Mouse (Mus musculus) forebrain, embryonic 12.5 days (tissue): Measurements from ENCODE around the gene Trim11. TPM values are rescaled to one million over a fixed set of nuclear protein-coding genes. Genes with fewer than 3 reads are reported as not detected.

Source experiments
- ATAC-seq: fragments of 200-750 bp; cut with Nextera tagmentation; 2 replicates; pipeline ENCODE4 v1.8.0; 2017; ENCODE audit warnings: moderate TSS enrichment; ENCODE audit not compliant: low FRiP score
- H3K27ac ChIP-seq: fragments of 300-500 bp; sonication (generic); 2 replicates; pipeline ENCODE4 v1.5.1; 2016; ENCODE audit warnings: mild to moderate bottlenecking
- H3K27me3 ChIP-seq: fragments of 300-500 bp; sonication (generic); 2 replicates; pipeline ENCODE4 v1.6.1; 2016; ENCODE audit warnings: mild to moderate bottlenecking
- H3K36me3 ChIP-seq: fragments of 300-500 bp; sonication (generic); replicated peaks from 2 replicates; pipeline ENCODE4 v1.6.1; 2016; ENCODE audit warnings: mild to moderate bottlenecking
- H3K4me1 ChIP-seq: fragments of 300-500 bp; sonication (generic); 2 replicates; pipeline ENCODE4 v1.6.1; 2016
- H3K4me2 ChIP-seq: fragments of 300-500 bp; sonication (generic); 2 replicates; pipeline ENCODE4 v1.6.1; 2016; ENCODE audit warnings: mild to moderate bottlenecking, moderate library complexity
- H3K4me3 ChIP-seq: fragments of 300-500 bp; sonication (generic); replicated peaks from 2 replicates; pipeline ENCODE4 v1.5.1; 2016; ENCODE audit warnings: mild to moderate bottlenecking
- H3K9ac ChIP-seq: fragments of 300-500 bp; sonication (generic); 2 replicates; pipeline ENCODE4 v1.6.1; 2016; ENCODE audit warnings: mild to moderate bottlenecking
- H3K9me3 ChIP-seq: fragments of 300-500 bp; sonication (generic); 2 replicates; pipeline ENCODE4 v1.6.1; 2016
- WGBS: fragments of 180-500 bp; shearing (Covaris S2); methylation state at CpG from one replicate; pipeline ENCODE4 v1.1.7; 2016; 5-methylcytosine and 5-hydroxymethylcytosine counted together
- polyA plus RNA-seq: library from polyadenylated mRNA; unstranded; fragments of >200 nt; fragmentation: Nextera tagmentation; extraction: Ambion mirVana; gene quantifications from 2 replicates; pipeline ENCODE4 v1.2.1, GENCODE M21; 2016

Gene Trim11
- polyA plus RNA-seq = 19.2 and 20.9 TPM in 2 replicates

- Histone ChIP-seq H3K9me3 (no peaks in the 10 kb centered on the region), H3K9ac (peak within 1 kb of the TSS; percentile 94), H3K4me3 (peak within 1 kb of the TSS; percentile 92), H3K27ac (peak within 1 kb of the TSS; percentile 75), H3K4me2 (peak within 1 kb of the TSS; percentile 99), H3K36me3 (peaks cover 18% of the 10 kb centered on the region), H3K27me3 (no peaks in the 10 kb centered on the region), H3K4me1 (peaks cover 42% of the 10 kb centered on the region)
- ATAC-seq = peak; percentile 80
- WGBS = under 1% methylated on average over 64 of the region's 64 CpGs
Observed at GRCm38 (mm10) chr11:58978027-58978705, at the start of gene Trim11. Trim11 (plus strand) TSS chr11:58978093.

DNA sequence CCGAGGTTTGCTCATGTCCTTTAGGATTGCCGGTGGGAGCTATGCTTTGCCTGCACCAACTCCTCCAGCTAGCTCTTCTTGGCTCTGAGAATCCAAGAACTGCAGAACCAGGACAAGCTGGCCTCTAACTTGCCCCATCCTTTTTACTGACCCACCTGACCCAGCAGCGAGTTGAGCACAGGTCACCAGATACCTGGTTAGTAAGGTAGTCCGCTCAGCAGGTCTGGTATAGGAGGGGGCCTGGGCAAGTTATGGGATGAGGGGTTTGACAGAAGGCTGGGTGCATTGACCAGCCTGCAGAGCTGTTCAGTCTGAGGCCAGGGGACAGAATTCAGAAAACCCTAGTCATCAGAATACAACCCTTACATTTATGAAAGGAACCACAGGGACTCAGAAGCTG is 48.8 kb upstream of the Trim11 start:
- Histone ChIP-seq H3K36me3 (peaks cover 34% of the 10 kb centered on the region), H3K4me1 (0 out of 2 replicates have a peak, but pooled peaks cover 8% of the 10 kb centered on the region), H3K27me3 (no peaks in the 10 kb centered on the region), H3K27ac (no peak overlapping the region), H3K4me3 (no peak overlapping the region), H3K9ac (no peak overlapping the region), H3K9me3 (no peaks in the 10 kb centered on the region), H3K4me2 (no peak overlapping the region)
- ATAC-seq = no peak
- WGBS = 77% methylated on average over 4 of the region's 4 CpGs

GRCm38 (mm10) chr11:58929641-58930040 is 48.3 kb upstream of the Trim11 start:
- WGBS = 66% methylated on average over 3 of the region's 3 CpGs
- no peaks in the 10 kb centered on the region for H3K27me3 ChIP-seq

GRCm38 (mm10) chr11:58930254-58930653 is 47.6 kb upstream of the Trim11 start:
- Histone ChIP-seq H3K4me2 (no peak overlapping the region), H3K4me3 (no peak overlapping the region), H3K27ac (no peak overlapping the region), H3K36me3 (peaks cover 44% of the 10 kb centered on the region), H3K4me1 (0 out of 2 replicates have a peak, but pooled peaks cover 8% of the 10 kb centered on the region), H3K9ac (no peak overlapping the region), H3K27me3 (no peaks in the 10 kb centered on the region), H3K9me3 (no peaks in the 10 kb centered on the region)
- 93% methylated on average over 3 of the region's 3 CpGs for whole genome bisulfite sequencing
- ATAC-seq = no peak

More at GRCm38 (mm10) chr11:58929641-58930040, 48.3 kb upstream of the Trim11 start:
- 0 out of 2 replicates have a peak, but pooled peaks cover 8% of the 10 kb centered on the region for H3K4me1 ChIP-seq
- no peak overlapping the region for H3K4me2 ChIP-seq
- ATAC-seq = no peak
- H3K9ac ChIP-seq = no peak overlapping the region
- no peaks in the 10 kb centered on the region for H3K9me3 ChIP-seq
- no peak overlapping the region for H3K27ac ChIP-seq
- peaks cover 40% of the 10 kb centered on the region for H3K36me3 ChIP-seq
- H3K4me3 ChIP-seq = no peak overlapping the region

GRCm38 (mm10) chr11:58931576-58931975 is 46.3 kb upstream of the Trim11 start:
- no peaks in the 10 kb centered on the region for H3K27me3 ChIP-seq
- H3K36me3 ChIP-seq = peaks cover 54% of the 10 kb centered on the region
- H3K9ac ChIP-seq = no peak overlapping the region
- H3K27ac ChIP-seq = no peak overlapping the region
- WGBS = 87% methylated on average over 4 of the region's 4 CpGs
- ATAC-seq = no peak
- peaks cover 17% of the 10 kb centered on the region for H3K4me1 ChIP-seq
- no peak overlapping the region for H3K4me3 ChIP-seq
- H3K9me3 ChIP-seq = no peaks in the 10 kb centered on the region
- no peak overlapping the region for H3K4me2 ChIP-seq

DNA sequence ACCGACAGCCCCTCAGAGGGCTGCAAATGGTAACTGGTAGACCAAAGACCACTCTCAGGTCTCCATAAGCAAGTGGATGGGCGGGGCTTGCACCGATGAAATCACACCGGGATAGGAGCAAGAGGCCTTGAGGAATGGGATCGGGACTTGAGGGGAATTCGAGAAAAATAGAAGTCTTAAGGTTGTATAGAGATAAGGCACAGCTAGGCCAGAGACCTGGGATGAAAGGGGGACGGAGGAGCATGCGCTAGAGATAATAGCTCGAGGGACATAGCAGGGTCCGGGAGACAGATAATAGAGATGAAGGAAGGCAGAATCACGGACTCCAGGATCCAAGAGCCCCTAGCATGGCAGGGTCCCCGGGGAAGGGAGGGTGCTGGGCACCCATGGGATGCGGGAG is 40.0 kb upstream of the Trim11 start:
- peak; percentile 17 for ATAC-seq

GRCm38 (mm10) chr11:58938322-58939087 is 39.4 kb upstream of the Trim11 start, which contains the start of gene Rnf187:
Rnf187 (minus strand) TSS chr11:58938916.
- H3K27ac ChIP-seq = peak within 1 kb of the TSS; percentile 97
- peaks cover 4% of the 10 kb centered on the region; the same call in 1 of the 2 replicates for H3K27me3 ChIP-seq
- peak within 1 kb of the TSS; percentile 84 for H3K4me2 ChIP-seq
- WGBS = under 1% methylated on average over 94 of the region's 95 CpGs
- peaks cover 29% of the 10 kb centered on the region for H3K4me1 ChIP-seq
- ATAC-seq = peak; percentile 99
- peaks cover 30% of the 10 kb centered on the region for H3K36me3 ChIP-seq
- no peaks in the 10 kb centered on the region for H3K9me3 ChIP-seq
- H3K9ac ChIP-seq = peak within 1 kb of the TSS; percentile 99
- peak within 1 kb of the TSS; percentile 98 for H3K4me3 ChIP-seq

More for the DNA sequence above, 40.0 kb upstream of the Trim11 start:
- H3K4me3 ChIP-seq = peak overlapping the region; percentile 98
- H3K9me3 ChIP-seq = no peaks in the 10 kb centered on the region
- peak overlapping the region; percentile 84 for H3K4me2 ChIP-seq
- peak overlapping the region; percentile 97 for H3K27ac ChIP-seq
- WGBS = 0% methylated on average over 13 of the region's 13 CpGs
- peak overlapping the region; percentile 99 for H3K9ac ChIP-seq
- H3K36me3 ChIP-seq = peaks cover 36% of the 10 kb centered on the region
- H3K27me3 ChIP-seq = no peaks in the 10 kb centered on the region
- peaks cover 29% of the 10 kb centered on the region for H3K4me1 ChIP-seq

DNA sequence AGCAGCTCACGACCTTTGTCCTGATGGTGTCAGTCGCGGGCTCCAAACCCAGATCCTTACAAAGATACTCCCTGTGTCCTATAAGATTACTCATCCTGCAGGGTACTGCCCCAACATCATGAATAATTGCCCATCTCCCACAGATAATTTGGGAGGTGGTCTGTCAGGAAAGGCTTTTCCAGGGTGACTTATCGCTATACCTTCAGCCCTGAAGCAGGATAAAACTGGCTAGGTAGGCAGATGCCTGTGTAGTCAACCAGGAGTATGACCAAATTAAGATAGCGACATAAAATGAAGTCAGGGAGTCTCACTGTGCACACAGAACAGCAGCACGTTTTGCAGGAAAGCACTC is 38.8 kb upstream of the Trim11 start:
- peaks cover 24% of the 10 kb centered on the region for H3K36me3 ChIP-seq
- WGBS = 14% methylated on average over 6 of the region's 6 CpGs
- peaks cover 29% of the 10 kb centered on the region for H3K4me1 ChIP-seq
- H3K9ac ChIP-seq = peak overlapping the region; percentile 99
- H3K9me3 ChIP-seq = no peaks in the 10 kb centered on the region
- H3K27me3 ChIP-seq = peaks cover 7% of the 10 kb centered on the region; the same call in 1 of the 2 replicates
- peak overlapping the region; percentile 84 for H3K4me2 ChIP-seq
- peak overlapping the region; percentile 98 for H3K4me3 ChIP-seq
- H3K27ac ChIP-seq = peak overlapping the region; percentile 97
- ATAC-seq = no peak

DNA sequence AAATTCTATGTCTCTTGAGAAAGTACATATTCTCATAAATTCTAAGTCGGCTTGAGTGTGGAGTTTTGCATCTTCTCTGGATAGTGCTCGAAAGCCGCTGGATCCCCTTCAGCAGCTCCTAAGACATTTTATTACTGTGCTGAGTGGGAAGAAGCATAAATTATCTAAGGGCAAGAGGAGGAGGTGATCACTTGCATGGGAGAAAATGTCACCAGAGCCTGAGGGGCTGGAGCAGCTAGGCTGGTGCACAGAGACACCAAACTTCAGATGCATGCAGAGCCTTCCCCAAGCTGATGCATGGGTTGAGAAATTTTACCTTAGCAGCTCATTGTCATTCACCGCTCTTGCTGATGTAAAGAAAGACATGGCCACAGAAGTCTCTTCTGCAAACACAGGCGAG is 33.8 kb upstream of the Trim11 start:
- H3K4me2 ChIP-seq = no peak overlapping the region
- peaks cover 16% of the 10 kb centered on the region for H3K4me1 ChIP-seq
- 81% methylated on average over 5 of the region's 5 CpGs for WGBS
- no peaks in the 10 kb centered on the region for H3K9me3 ChIP-seq
- no peak overlapping the region for H3K27ac ChIP-seq
- no peak for ATAC-seq
- no peaks in the 10 kb centered on the region for H3K36me3 ChIP-seq
- no peak overlapping the region for H3K9ac ChIP-seq
- peaks cover 7% of the 10 kb centered on the region; the same call in 1 of the 2 replicates for H3K27me3 ChIP-seq
- H3K4me3 ChIP-seq = no peak overlapping the region

DNA sequence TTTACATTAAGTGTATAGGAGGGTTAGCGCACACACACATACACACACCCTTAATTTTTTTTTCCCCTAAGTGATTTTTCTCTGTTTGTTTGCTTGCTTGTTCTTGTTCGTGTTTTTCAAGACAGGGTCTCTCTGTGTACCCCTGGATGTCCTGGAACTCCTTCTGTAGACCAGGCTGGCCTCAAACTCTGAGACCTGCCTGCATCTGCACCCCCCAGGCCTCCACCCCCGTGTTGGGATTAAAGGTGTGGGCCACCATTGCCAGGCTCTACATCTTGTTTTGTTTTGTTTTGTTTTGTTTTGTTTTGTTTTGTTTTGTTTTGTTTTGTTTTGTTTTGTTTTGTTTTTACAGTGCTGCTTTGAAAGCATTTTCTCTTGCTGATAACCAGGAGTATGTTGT is 30.6 kb upstream of the Trim11 start:
- H3K4me2 ChIP-seq = peak overlapping the region; percentile 71
- WGBS = 80% methylated on average over 3 of the region's 3 CpGs

DNA sequence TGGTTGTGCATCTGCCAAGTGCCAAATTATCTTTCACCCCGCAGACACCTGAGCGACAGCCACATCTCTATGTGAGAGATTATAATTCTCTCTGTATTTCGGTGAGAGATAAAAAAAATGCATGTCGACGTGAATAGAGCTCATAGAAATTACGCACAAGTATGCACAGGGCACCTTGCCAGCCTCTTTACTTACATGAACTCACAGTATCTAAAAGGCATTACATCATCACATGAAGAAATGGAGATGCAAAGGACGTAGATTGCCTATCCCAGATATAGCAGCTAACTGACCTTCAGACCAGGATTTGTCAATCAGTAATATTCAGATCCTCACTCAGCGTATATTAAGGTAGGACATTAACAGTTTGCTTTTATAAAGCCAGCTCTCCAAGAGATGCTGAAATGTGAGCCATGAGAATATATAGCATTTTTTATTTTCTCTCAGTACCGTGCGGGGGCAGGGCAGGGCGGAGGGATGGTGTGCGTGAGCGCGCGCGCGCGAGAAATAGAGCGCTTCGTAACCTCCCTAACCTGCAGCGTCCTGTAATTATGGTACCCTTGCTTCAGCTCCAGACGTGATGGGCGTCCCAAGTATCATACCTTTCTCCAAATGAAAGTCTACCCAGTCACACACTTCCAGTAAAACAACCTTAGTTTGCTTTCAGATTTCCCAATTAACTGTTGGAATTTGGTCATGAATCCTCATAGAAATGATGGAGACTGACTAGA is 29.9 kb upstream of the Trim11 start:
- WGBS = 13% methylated on average over 23 of the region's 23 CpGs
- ATAC-seq = peak; percentile 61
- H3K4me2 ChIP-seq = peak overlapping the region; percentile 71
- no peaks in the 10 kb centered on the region for H3K9me3 ChIP-seq
- H3K4me3 ChIP-seq = peak overlapping the region; percentile 64
- H3K9ac ChIP-seq = peak overlapping the region; percentile 68
- H3K27ac ChIP-seq = peak overlapping the region; percentile 99
- H3K36me3 ChIP-seq = no peaks in the 10 kb centered on the region
- peaks cover 7% of the 10 kb centered on the region; the same call in 1 of the 2 replicates for H3K27me3 ChIP-seq
- H3K4me1 ChIP-seq = peaks cover 28% of the 10 kb centered on the region

More for the DNA sequence above, 30.6 kb upstream of the Trim11 start:
- Histone ChIP-seq H3K9ac (peak overlapping the region; percentile 68; the same call in 1 of the 2 replicates), H3K4me1 (peaks cover 25% of the 10 kb centered on the region), H3K27me3 (peaks cover 7% of the 10 kb centered on the region; the same call in 1 of the 2 replicates), H3K36me3 (no peaks in the 10 kb centered on the region), H3K4me3 (no peak overlapping the region), H3K9me3 (no peaks in the 10 kb centered on the region), H3K27ac (peak overlapping the region; percentile 99)
- no peak for ATAC-seq
